Mouse (Mus musculus) stomach, embryonic 14.5 days (tissue): ENCODE measurements at regions not wholly inside any gene's neighbourhood (a gene's known extent, or its start where the extent isn't known, plus 50 kb on each side); places are given as distances from the start of the nearest gene placed in this dataset.

ENCODE experiments used
- ATAC-seq: fragments of 200-750 bp; cut with Nextera tagmentation; 2 replicates; pipeline ENCODE4 v1.8.0; 2017; ENCODE audit warnings: low read depth, moderate TSS enrichment; ENCODE audit not compliant: insufficient number of reproducible peaks, insufficient read depth, low FRiP score
- H3K27ac ChIP-seq: fragments of 300-500 bp; sonication (generic); 2 replicates; pipeline ENCODE4 v1.5.1; 2014; ENCODE audit warnings: mild to moderate bottlenecking, low read length, moderate library complexity, mixed read lengths
- H3K27me3 ChIP-seq: fragments of 300-500 bp; sonication (generic); 2 replicates; pipeline ENCODE4 v1.6.1; 2014; ENCODE audit warnings: low read length, control low read depth, mixed read lengths; ENCODE audit not compliant: control insufficient read depth, insufficient read depth
- H3K36me3 ChIP-seq: fragments of 300-500 bp; sonication (generic); 2 replicates; pipeline ENCODE4 v1.6.1; 2014; ENCODE audit warnings: mild to moderate bottlenecking, control low read depth, low read length, moderate library complexity, mixed read lengths; ENCODE audit not compliant: control insufficient read depth, insufficient read depth
- H3K4me1 ChIP-seq: fragments of 300-500 bp; sonication (generic); 2 replicates; pipeline ENCODE4 v1.6.1; 2014; ENCODE audit warnings: low read length, control low read depth, mixed read lengths; ENCODE audit not compliant: control insufficient read depth, insufficient read depth
- H3K4me2 ChIP-seq: fragments of 300-500 bp; sonication (generic); replicated peaks from 2 replicates; pipeline ENCODE4 v1.6.1; 2014; ENCODE audit warnings: low read depth, low read length, control low read depth
- H3K4me3 ChIP-seq: fragments of 300-500 bp; sonication (generic); 2 replicates; pipeline ENCODE4 v1.5.1; 2014; ENCODE audit warnings: low read depth, low read length, control low read depth
- H3K9ac ChIP-seq: fragments of 300-500 bp; sonication (generic); replicated peaks from 2 replicates; pipeline ENCODE4 v1.6.1; 2014; ENCODE audit warnings: low read depth, mild to moderate bottlenecking, control low read depth, low read length, moderate library complexity, mixed read lengths
- H3K9me3 ChIP-seq: fragments of 300-500 bp; sonication (generic); 2 replicates; pipeline ENCODE4 v1.6.1; 2016; ENCODE audit warnings: low read depth, low read length, control low read depth; ENCODE audit not compliant: control insufficient read depth
- WGBS: fragments of 180-500 bp; shearing (Covaris S2); extraction: QIAGEN DNeasy Blood & Tissue Kit; methylation state at CpG from one replicate; pipeline ENCODE4 v1.1.7; 2014; 5-methylcytosine and 5-hydroxymethylcytosine counted together

DNA sequence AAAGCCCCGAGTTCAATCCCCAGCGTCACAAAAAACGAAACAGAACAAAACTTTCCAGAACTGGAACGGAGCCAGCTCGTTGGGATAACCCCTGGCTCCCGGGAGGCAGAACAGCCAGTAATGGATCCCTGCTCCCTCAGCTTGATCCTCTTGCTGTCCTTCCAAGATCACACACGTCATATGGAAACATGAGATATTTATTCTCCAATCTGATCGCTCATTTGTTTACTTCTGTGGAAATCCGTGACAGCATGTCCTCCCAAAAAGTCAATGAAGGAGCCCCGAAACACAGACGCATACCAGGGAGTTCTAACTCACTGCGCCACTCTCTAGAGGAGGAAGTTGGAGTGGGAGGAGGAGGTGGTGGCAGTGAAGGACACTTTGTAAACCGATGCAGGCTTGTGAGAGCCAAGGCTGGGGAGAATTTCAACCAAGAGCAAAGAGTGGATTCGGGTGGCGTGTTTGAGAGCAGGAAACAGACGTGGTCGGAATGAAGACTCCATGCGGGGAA, 232.0 kb downstream of the Zfp36l1 start:
- 41% methylated on average over 18 of the region's 18 CpGs for WGBS
- no peaks in the 10 kb centered on the region for H3K9me3 ChIP-seq
- peaks cover 27% of the 10 kb centered on the region for H3K4me1 ChIP-seq
- no peak overlapping the region for H3K4me3 ChIP-seq
- no peaks in the 10 kb centered on the region for H3K36me3 ChIP-seq
- no peaks in the 10 kb centered on the region for H3K27me3 ChIP-seq
- no peak overlapping the region for H3K4me2 ChIP-seq
- no peak overlapping the region for H3K9ac ChIP-seq
- no peak for ATAC-seq
- H3K27ac ChIP-seq = peak overlapping the region; percentile 86; the same call in 1 of the 2 replicates

DNA sequence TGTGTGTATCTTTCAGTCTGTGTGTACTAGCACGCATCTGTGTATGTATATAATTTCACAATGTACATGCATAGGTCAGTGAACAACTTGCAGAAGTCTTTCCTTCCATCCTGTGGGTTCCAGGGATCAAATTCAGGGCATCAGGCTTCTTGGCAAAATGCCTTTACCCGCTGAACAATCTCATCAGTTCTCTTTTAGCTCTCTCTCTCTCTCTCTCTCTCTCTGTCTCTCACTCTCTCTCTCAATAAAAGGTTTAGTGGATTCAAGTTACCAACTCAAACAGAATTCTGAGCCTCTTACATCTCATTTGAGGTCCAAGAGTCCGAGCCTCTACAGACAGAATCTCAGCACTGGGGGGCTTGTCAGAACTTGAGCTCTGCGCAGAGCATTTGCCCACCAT, 232.5 kb downstream of the Zfp36l1 start:
- Histone ChIP-seq H3K36me3 (no peaks in the 10 kb centered on the region), H3K4me3 (no peak overlapping the region), H3K9ac (no peak overlapping the region), H3K9me3 (no peaks in the 10 kb centered on the region), H3K4me2 (no peak overlapping the region), H3K27ac (peak overlapping the region; percentile 86; the same call in 1 of the 2 replicates), H3K4me1 (peaks cover 27% of the 10 kb centered on the region), H3K27me3 (no peaks in the 10 kb centered on the region)
- no peak for ATAC-seq
- WGBS = 50% methylated on average over 4 of the region's 4 CpGs

DNA sequence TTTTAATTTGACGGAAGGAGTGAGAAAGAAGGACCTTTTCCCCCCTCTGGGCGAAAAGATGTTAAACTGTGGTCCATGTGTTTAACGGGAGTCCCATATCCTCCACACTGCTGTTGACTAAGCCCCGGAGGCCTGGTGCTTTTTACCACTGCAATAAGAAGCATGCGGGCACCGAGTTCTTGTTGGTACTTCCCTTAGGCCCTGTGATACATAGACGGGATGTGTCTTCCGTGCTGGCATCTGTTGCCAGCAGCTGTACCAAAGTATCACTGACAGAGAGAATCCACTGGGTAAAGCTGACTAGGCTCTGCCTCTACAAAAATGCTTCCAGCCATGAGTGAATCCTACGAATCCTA, 232.9 kb downstream of the Zfp36l1 start:
- no peak overlapping the region for H3K4me3 ChIP-seq
- H3K9ac ChIP-seq = no peak overlapping the region
- peak overlapping the region; percentile 86 for H3K27ac ChIP-seq
- H3K27me3 ChIP-seq = no peaks in the 10 kb centered on the region
- H3K9me3 ChIP-seq = no peaks in the 10 kb centered on the region
- WGBS = 48% methylated on average over 9 of the region's 9 CpGs
- no peaks in the 10 kb centered on the region for H3K36me3 ChIP-seq
- H3K4me1 ChIP-seq = peaks cover 27% of the 10 kb centered on the region
- ATAC-seq = no peak
- H3K4me2 ChIP-seq = no peak overlapping the region

DNA sequence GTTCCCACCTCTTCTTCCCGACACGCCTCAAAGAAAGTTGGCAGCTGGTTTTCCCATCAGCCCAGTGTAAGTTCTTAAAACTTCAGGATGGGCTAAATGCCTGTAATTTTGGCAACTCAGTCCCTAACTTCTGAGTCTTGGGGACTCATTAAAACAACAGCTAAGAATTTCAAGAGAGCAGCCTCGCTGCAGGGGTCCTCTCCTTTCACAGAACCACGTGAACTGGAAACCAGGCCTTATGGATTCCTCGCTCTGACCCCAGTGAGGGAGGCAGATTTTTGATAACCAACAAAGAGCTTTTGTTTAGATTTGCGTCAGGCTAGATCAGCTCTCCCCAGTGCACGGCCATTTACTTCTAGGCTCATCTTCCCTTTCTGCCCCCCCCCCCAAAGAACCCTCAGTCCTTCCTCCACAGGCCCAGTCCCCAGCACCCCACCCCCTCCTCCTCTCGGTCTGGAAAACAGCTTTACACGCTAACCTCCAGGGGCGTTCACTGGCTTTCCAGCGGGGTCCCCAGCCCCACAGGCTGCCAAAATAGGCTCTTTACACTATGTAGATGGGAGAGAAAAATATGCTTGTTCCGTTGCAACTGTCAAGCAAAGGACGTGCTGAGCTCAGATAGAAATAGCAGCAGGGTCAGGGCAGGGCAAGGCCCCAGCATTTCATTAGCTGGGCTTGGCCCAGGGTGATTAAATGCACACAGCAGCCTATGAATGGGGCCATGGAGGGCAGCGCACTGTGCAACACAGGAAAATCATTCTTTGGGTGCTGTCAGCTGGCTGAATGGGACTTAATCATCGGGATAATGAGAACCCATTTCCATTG, 233.5 kb downstream of the Zfp36l1 start:
- Histone ChIP-seq H3K4me1 (peaks cover 27% of the 10 kb centered on the region), H3K27ac (peak overlapping the region; percentile 86), H3K4me2 (no peak overlapping the region), H3K9ac (0 out of 2 replicates have a peak overlapping the region, but pooled peaks have one; percentile 10), H3K9me3 (no peaks in the 10 kb centered on the region), H3K27me3 (no peaks in the 10 kb centered on the region), H3K36me3 (no peaks in the 10 kb centered on the region), H3K4me3 (no peak overlapping the region)
- ATAC-seq = peak; percentile 59; the same call in 1 of the 2 replicates
- WGBS = 18% methylated on average over 15 of the region's 15 CpGs

DNA sequence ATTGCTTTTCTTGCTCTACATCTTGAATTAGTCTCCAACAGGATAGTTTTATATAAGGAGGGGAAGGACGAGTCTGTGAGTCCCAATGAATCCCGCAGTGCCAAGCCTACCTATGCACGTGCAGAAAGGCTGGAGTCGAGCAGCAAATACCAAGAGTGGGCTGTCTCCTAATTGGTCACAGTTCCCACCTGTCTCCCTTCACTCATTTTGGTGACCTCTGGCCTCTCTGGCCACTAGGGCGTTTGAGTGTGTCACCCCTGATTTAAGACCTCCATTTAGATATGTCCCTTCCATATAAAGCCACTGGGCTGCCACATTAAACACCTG, 234.1 kb downstream of the Zfp36l1 start:
- H3K9me3 ChIP-seq = no peaks in the 10 kb centered on the region
- H3K27me3 ChIP-seq = no peaks in the 10 kb centered on the region
- ATAC-seq = no peak
- peaks cover 27% of the 10 kb centered on the region for H3K4me1 ChIP-seq
- no peaks in the 10 kb centered on the region for H3K36me3 ChIP-seq
- H3K9ac ChIP-seq = no peak overlapping the region
- H3K27ac ChIP-seq = peak overlapping the region; percentile 86; the same call in 1 of the 2 replicates
- WGBS = 52% methylated on average over 5 of the region's 5 CpGs
- no peak overlapping the region for H3K4me2 ChIP-seq
- H3K4me3 ChIP-seq = no peak overlapping the region

GRCm38 (mm10) chr12:79878163-79878562, 234.7 kb downstream of the Zfp36l1 start:
- Histone ChIP-seq H3K27ac (no peak overlapping the region), H3K9ac (no peak overlapping the region), H3K27me3 (no peaks in the 10 kb centered on the region), H3K4me1 (peaks cover 27% of the 10 kb centered on the region), H3K36me3 (no peaks in the 10 kb centered on the region), H3K9me3 (no peaks in the 10 kb centered on the region), H3K4me2 (no peak overlapping the region), H3K4me3 (no peak overlapping the region)
- no peak for ATAC-seq
- 88% methylated on average over 3 of the region's 3 CpGs for WGBS

- Histone ChIP-seq H3K9me3 (no peaks in the 10 kb centered on the region), H3K4me1 (peaks cover 6% of the 10 kb centered on the region), H3K9ac (no peak overlapping the region), H3K27ac (no peak overlapping the region), H3K4me2 (no peak overlapping the region), H3K4me3 (no peak overlapping the region), H3K36me3 (no peaks in the 10 kb centered on the region), H3K27me3 (no peaks in the 10 kb centered on the region)
- no peak for ATAC-seq
- WGBS = 36% methylated on average over 2 of the region's 2 CpGs
Measured at GRCm38 (mm10) chr12:79874333-79874732, 238.5 kb downstream of the Zfp36l1 start.

- WGBS = 47% methylated on average over 6 of the region's 6 CpGs
- no peaks in the 10 kb centered on the region for H3K36me3 ChIP-seq
- no peak overlapping the region for H3K4me2 ChIP-seq
- no peak overlapping the region for H3K9ac ChIP-seq
- no peak overlapping the region for H3K4me3 ChIP-seq
- no peaks in the 10 kb centered on the region for H3K27me3 ChIP-seq
- no peak for ATAC-seq
- peaks cover 3% of the 10 kb centered on the region; the same call in 1 of the 2 replicates for H3K9me3 ChIP-seq
- peaks cover 8% of the 10 kb centered on the region for H3K4me1 ChIP-seq
- H3K27ac ChIP-seq = peak overlapping the region; percentile 59; the same call in 1 of the 2 replicates
Measured at GRCm38 (mm10) chr12:79865179-79865552, 247.6 kb downstream of the Zfp36l1 start.
